Mouse (Mus musculus): ENCODE data around the gene Zdhhc16.

DNA sequence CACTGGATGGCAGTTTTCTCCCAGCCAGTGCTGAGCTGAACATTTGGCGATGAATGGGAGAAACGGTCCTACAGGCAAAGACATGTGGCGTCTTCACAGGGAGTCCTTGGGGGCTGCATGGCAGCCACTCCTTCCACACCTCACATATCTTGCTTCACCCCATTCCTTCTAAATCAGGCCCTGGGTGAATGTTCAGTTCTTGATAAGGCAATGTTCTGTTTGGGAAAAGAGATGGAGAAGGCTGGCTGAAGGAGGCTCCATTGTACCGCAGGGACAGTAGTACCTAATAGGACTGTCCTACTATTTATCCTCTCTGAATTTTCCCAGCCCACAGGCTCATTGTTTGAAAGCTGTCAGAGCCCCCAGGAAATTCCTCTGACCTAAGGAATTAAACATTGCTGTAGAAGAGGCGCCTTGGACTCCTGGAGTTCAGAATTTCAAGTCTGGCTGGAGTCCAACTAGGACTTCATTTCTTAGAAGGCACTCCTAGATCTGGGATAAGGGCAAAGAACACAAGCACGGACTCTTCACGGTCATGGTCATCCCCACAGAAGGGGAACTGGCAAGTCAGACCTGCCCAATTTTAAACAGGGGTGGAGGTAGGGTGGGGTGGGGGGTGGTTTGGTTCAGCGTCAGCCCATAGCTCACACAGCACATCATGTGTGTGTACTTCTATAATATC is 26.1 kb upstream of the Zdhhc16 start:
- no peak for TF ChIP-seq CTCF (IDR thresholded peaks at IDR 0.05; ENCODE audit: control insufficient read depth, insufficient read depth, insufficient read length)
- no peak for TF ChIP-seq MYOG (IDR thresholded peaks at IDR 0.05; ENCODE audit: control insufficient read depth, extremely low read depth, insufficient read length)
- no peak for TF ChIP-seq MAX (IDR thresholded peaks at IDR 0.05)
- no peak for TF ChIP-seq CEBPB (IDR thresholded peaks at IDR 0.05; ENCODE audit: low read depth)
- no peak for TF ChIP-seq USF1 (IDR thresholded peaks at IDR 0.05; ENCODE audit: low read depth)
- TF ChIP-seq MYOD1 (IDR thresholded peaks at IDR 0.05; ENCODE audit: control insufficient read depth, insufficient read length, low read depth), result no peak
- TF ChIP-seq FOSL1 (IDR thresholded peaks at IDR 0.05; ENCODE audit: insufficient read depth, low read length, poor library complexity, severe bottlenecking), result no peak

Measured in C2C12 (cell line).